Mouse (Mus musculus): ENCODE data around the gene Rnf128. TPM values are rescaled to one million over a fixed set of nuclear protein-coding genes. Genes with fewer than 3 reads are reported as not detected.
A peak's percentile ranks its signal among the peaks of the same experiment; 100 is the strongest.

Rnf128 gene
- polyA plus RNA-seq, 1 experiment, result 1.4 TPM

DNA sequence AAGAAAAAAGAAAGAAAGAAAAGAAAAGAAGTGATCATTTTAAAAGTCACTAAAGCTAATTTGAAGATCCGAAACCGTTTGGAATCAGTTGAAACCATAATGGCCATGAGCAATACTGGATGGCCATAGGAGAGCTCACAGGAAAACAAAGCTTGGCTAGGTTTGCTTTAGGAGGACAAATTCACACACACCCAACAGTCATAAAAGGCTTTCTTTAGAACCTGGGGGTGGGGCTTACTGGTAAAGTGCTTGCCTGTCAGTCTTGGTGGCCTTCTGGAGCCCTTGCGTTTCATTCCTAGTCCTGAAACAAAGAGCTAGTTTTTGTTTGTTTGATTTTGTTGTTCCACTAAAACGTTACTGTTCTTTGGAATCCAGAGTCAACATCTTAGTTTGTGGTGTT is 71.6 kb downstream of the Rnf128 start:
- DNase-seq (ENCODE audit: low read depth), result no peak
- TF ChIP-seq POLR2A (IDR thresholded peaks at IDR 0.05; ENCODE audit: borderline replicate concordance, extremely low read depth, insufficient read depth, insufficient read length, poor library complexity, severe bottlenecking) (no peak), CTCF (IDR thresholded peaks at IDR 0.05; ENCODE audit: borderline replicate concordance, extremely low read depth, insufficient read depth, insufficient read length) (no peak)

DNA sequence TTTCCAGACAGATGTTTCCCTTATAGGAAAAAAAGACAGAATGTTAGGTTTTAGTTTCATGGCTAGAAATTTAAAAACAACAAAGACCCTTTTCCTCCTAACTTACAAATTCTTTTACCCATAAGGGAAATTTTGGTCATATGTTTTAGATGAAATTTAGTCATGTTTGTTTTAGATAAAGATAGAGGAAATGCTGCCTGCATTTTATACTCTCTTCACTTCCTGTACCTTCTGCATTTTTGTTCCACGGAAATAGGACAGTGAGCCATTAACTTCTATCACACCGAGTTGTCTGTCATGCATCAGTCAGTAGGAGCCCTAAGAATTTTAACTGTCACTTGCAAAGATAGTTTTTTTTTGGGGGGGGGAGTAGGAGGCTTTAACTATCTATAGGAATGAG is 76.6 kb downstream of the Rnf128 start:
- TF ChIP-seq POLR2A (IDR thresholded peaks at IDR 0.05; ENCODE audit: borderline replicate concordance, extremely low read depth, insufficient read depth, insufficient read length, poor library complexity, severe bottlenecking) (no peak), CTCF (IDR thresholded peaks at IDR 0.05; ENCODE audit: borderline replicate concordance, extremely low read depth, insufficient read depth, insufficient read length) (no peak)
- no peak for DNase-seq (ENCODE audit: low read depth)

DNA sequence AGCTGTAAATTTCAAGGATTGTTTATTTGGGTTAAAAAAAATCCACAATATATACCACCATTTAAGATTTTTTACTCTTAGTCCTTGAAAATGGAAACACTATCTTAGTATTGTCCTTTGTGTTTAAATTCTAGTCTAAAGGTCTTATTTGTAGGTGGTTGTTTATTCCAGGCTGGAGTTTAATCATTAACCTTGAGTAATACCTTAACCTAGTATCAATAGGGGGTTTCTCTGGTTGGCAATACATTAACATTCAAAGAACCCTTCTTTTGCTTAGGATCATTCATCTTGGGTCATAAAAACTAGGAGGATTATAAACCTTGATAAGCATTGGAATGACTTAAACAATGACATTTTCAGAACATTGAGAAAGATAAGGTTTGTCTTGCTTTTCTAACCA is 77.3 kb downstream of the Rnf128 start:
- no peak for DNase-seq (ENCODE audit: low read depth)
- no peak for TF ChIP-seq POLR2A (IDR thresholded peaks at IDR 0.05; ENCODE audit: borderline replicate concordance, extremely low read depth, insufficient read depth, insufficient read length, poor library complexity, severe bottlenecking)

DNA sequence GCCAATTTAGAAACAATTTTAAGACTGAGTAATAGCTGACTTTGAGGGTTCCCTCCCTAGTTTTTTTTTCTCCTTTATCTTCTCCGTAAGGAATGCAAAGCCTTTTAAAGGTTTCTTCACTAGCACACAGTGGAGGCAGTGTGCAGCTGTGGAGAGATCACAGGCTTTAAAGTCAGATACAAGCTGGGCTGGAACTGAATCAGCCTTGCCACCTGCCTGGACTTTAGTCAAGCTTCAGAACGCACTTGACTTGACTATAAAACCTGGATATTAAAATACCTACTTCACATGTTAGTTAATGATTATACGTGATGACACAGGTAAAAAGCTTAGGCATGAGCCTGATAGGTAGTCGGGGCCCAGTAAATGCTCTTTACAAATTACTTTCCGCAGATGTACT is 89.1 kb downstream of the Rnf128 start:
- TF ChIP-seq CTCF (IDR thresholded peaks at IDR 0.05; ENCODE audit: borderline replicate concordance, extremely low read depth, insufficient read depth, insufficient read length), result no peak
- no peak for TF ChIP-seq POLR2A (IDR thresholded peaks at IDR 0.05; ENCODE audit: borderline replicate concordance, extremely low read depth, insufficient read depth, insufficient read length, poor library complexity, severe bottlenecking)

DNA sequence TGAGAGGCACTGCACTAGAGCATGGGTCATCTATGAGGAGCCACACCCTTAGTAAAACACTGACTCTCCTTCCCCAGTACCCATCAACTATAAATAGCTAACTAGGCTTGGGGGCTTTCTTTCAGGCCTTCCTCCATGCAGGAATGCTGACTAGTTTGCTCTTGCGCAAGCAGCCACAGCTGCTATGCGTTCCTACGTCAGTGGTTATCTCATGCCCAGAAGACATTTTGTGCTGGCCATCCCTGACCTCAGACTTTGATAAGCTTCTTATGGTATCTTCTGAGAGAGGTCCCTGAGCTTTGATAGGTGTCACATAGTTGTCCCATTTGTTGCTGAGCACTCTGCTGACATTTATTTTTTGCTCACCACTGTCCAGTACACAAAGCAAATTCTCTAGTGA is 90.2 kb downstream of the Rnf128 start:
- TF ChIP-seq CTCF (IDR thresholded peaks at IDR 0.05; ENCODE audit: borderline replicate concordance, extremely low read depth, insufficient read depth, insufficient read length) (no peak), POLR2A (IDR thresholded peaks at IDR 0.05; ENCODE audit: borderline replicate concordance, extremely low read depth, insufficient read depth, insufficient read length, poor library complexity, severe bottlenecking) (no peak)
- DNase-seq (ENCODE audit: low read depth), result no peak

More for the DNA sequence above, 89.1 kb downstream of the Rnf128 start:
- DNase-seq (ENCODE audit: low read depth), result no peak

DNA sequence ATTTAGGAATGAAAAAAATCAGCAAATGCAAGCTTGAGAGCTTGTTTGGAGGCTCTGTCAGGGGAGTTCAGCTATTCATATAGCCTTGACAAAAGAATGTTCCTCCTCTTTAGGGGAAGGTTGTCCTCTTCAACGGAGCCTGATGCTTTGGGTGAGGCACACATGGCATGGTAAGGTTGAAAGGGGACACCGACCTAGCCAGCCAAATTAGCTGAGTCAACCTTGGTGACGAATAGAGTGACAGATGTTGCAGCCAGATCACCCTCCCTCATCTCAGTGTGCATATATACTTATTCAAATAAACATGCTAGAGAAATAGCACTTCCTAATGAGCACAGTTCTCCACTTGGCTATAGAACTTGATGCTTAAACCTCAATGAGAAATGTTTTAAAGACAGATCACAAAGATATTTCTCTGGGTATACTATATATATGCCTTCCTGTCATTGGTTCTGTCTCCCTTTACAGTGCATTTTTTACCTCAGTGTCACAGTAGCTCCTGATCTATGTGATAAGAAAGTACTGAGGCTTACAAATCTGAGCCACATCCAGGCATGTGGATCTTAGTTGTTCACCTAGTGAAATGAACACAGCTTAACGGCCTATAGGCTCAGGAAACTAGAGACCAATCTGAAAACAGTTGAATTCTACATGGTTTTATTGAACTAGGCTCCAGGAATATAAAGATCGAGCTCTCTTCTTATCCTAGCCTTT is 91.4 kb downstream of the Rnf128 start:
- DNase-seq (ENCODE audit: low read depth), result no peak

DNA sequence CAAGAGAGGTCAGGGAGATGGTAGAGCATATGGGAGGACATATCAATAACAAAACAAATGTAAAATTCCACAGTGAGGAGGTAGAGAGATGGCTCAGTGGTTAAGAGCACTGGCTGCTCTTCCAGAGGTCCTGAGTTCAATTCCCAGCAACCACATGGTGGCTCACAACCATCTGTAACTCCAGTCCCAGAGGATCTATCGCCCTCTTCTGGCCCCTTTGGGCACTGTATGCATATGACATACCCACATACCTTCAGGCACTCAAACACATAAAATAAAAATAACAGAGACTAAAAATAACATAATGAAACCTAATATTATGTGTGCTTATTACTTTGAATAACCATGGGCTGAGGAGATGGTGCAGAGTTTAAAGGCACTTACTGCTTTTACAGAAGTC is 99.0 kb downstream of the Rnf128 start:
- no peak for DNase-seq (ENCODE audit: low read depth)
- no peak for TF ChIP-seq CTCF (IDR thresholded peaks at IDR 0.05; ENCODE audit: borderline replicate concordance, extremely low read depth, insufficient read depth, insufficient read length)
- no peak for TF ChIP-seq POLR2A (IDR thresholded peaks at IDR 0.05; ENCODE audit: borderline replicate concordance, extremely low read depth, insufficient read depth, insufficient read length, poor library complexity, severe bottlenecking)

More for the DNA sequence above, 91.4 kb downstream of the Rnf128 start:
- TF ChIP-seq POLR2A (IDR thresholded peaks at IDR 0.05; ENCODE audit: borderline replicate concordance, extremely low read depth, insufficient read depth, insufficient read length, poor library complexity, severe bottlenecking) (no peak), CTCF (IDR thresholded peaks at IDR 0.05; ENCODE audit: borderline replicate concordance, extremely low read depth, insufficient read depth, insufficient read length) (no peak)

DNA sequence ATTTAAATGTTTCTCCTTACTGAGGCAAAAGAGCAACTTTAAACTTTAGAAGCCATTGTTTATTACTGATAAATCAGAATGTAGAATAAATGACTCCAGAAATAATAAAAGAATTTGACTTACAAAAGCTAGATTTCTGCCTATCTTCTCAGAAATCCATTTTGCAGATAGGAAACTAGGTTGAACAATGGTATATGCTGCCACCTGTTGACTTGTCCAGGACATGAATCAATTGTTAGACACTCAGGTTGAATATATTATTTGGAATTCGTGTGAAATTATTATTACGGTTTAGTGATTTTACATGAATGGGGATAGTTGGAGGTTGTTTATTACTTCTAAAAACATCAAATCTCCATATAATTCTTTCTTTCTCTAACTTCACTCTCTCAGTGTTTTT is 102.7 kb downstream of the Rnf128 start:
- TF ChIP-seq CTCF (IDR thresholded peaks at IDR 0.05; ENCODE audit: borderline replicate concordance, extremely low read depth, insufficient read depth, insufficient read length), result no peak
- TF ChIP-seq POLR2A (IDR thresholded peaks at IDR 0.05; ENCODE audit: borderline replicate concordance, extremely low read depth, insufficient read depth, insufficient read length, poor library complexity, severe bottlenecking), result no peak
- DNase-seq (ENCODE audit: low read depth), result peak; percentile 25

DNA sequence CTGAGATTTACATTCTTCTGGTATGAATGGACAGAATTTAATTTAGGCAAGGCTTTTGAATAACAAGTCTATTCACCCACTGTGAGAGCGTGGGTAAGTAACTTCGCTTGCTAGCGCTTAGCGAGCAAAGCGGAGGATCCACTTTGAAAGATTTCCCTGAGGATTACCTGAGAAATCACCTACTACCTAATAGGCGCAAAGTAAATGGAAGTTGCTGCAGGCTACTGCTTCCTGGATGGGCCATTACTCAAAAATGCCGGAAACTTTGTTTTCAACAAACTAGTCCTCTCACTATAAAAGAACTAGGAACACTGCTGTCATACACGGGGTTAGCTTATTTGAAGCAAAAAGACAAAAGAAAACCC is 121.3 kb downstream of the Rnf128 start:
- TF ChIP-seq CTCF (IDR thresholded peaks at IDR 0.05; ENCODE audit: borderline replicate concordance, extremely low read depth, insufficient read depth, insufficient read length) (no peak), POLR2A (IDR thresholded peaks at IDR 0.05; ENCODE audit: borderline replicate concordance, extremely low read depth, insufficient read depth, insufficient read length, poor library complexity, severe bottlenecking) (no peak)

DNA sequence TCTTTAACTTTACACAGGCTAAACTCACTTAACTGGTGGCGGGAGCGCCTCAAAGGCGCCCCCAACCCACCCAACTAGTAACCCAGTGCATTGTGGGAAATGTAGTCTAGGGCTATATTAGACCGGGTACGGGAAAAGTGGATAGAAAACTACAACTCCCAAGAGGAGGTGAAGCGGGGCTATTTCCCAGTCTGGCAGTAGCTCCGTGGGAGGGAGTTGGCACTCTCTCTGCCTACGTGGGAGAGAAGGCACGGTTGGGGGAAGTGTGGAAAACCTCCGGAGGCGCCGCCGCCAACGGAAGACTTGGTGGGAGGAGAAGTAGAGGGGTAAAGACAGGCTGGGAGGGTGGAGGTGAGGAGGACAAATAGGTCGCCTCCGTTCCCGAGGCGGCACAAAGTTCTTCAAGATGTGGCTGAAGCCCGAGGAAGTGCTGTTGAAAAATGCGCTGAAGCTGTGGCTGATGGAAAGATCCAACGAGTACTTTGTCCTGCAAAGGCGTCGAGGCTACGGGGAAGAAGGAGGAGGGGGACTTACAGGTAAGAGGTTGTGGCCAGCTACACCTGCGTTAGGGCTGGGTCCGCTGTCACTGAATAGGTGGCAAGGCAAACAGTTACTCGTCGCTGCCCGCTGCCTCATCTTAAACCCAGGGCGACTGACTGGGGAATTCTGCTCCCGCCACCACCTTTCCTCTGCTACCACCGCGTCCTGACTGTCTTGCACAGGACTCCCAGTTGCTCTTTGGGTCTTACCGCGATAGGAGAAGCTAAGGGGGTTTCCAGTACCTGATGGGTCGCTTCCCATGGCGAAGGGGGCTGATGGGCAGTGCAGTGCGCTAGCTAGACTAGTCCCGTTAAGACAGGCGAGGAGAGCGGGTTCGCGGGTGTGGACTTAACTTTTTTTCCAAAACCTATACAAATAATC is 121.9 kb downstream of the Rnf128 start, which contains the start of gene Tbc1d8b:
Tbc1d8b (plus strand) TSS at position 222 of the 921 bp plus-strand sequence.
- DNase-seq (ENCODE audit: low read depth), result peak; percentile 95
- no peak for TF ChIP-seq POLR2A (IDR thresholded peaks at IDR 0.05; ENCODE audit: borderline replicate concordance, extremely low read depth, insufficient read depth, insufficient read length, poor library complexity, severe bottlenecking)
- no peak for TF ChIP-seq CTCF (IDR thresholded peaks at IDR 0.05; ENCODE audit: borderline replicate concordance, extremely low read depth, insufficient read depth, insufficient read length)

More for the DNA sequence above, 121.3 kb downstream of the Rnf128 start:
- DNase-seq (ENCODE audit: low read depth), result no peak

DNA sequence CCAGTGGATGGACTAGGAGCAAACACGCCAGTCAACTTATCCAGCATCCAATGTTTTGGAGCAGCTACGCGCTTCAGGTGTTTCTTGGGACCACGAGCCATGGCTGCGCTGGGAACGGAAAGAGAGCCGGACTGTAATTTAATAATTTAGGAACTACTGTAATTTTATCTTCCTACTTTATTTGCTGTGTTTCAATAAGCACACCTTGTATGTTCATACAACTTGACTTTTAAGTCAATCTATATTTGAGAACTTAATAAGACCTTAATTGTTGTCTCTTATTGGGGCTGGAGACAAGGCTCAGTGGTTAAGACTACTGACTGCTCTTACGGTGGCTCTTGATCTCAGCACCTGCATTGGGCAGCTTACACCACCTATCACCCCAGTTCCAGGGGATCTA is 151.3 kb downstream of the Rnf128 start, which contains the start of gene Gm15013:
Gm15013 (minus strand) TSS at position 101 of the 400 bp plus-strand sequence.
- TF ChIP-seq CTCF (IDR thresholded peaks at IDR 0.05; ENCODE audit: borderline replicate concordance, extremely low read depth, insufficient read depth, insufficient read length) (no peak), POLR2A (IDR thresholded peaks at IDR 0.05; ENCODE audit: borderline replicate concordance, extremely low read depth, insufficient read depth, insufficient read length, poor library complexity, severe bottlenecking) (no peak)
- no peak for DNase-seq (ENCODE audit: low read depth)
